Mouse (Mus musculus): ENCODE data around the gene P4ha2. TPM values are rescaled to one million over a fixed set of nuclear protein-coding genes. Genes with fewer than 3 reads are reported as not detected.

The P4ha2 gene
- 123 and 126 TPM in 2 replicates for polyA plus RNA-seq (2015; fragmentation: Nextera tagmentation; extraction: Ambion mirVana)

DNA sequence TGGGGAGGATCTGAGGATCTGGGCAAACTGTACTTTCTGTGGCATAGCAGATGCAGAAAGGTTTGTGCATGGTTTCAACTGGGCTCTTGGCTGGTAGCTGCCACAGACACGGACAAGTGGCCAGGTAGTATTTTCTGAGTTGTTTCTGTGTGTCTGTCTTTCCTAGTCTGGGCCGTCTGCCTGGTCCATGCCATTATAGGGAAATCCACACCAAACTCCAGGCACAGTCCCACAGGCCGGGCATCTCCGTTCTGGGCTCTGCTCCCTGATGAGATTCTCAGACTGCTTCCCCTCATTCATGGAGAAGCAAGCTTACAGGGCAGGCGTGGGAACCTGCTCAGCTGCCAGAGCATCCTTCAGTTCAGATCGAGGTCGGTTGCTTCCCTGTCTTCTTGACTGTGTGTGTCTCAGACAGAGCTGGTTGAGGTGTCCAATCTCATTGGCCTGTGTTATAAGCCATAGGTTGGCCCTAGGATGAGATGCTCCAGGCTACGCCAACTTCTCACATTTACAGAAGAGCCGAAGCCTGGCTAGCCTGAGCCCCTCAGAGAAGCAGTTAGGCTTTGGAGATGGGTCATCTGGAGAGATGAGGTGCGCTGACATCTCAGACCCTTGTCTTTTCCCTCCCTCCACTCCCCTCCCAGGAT lies at the start of gene P4ha2:
TSS of gene P4ha2 (plus strand) at position 51 of the 647 bp plus-strand sequence.
- Histone ChIP-seq H3K4me1 (peaks cover 36% of the 10 kb centered on the region), H3K9me3 (replicated peaks) (no peaks in the 10 kb centered on the region), H3K4me3 (replicated peaks) (peak within 1 kb of the TSS; percentile 77), H3K27ac (replicated peaks) (peak within 1 kb of the TSS; percentile 36), H3K36me3 (no peaks in the 10 kb centered on the region), H3K27me3 (no peaks in the 10 kb centered on the region), H3K9ac (peak within 1 kb of the TSS; percentile 69), H3K4me2 (replicated peaks) (peak within 1 kb of the TSS; percentile 98)
- 45% methylated on average over 10 of the region's 10 CpGs for WGBS
- ATAC-seq (ENCODE audit: insufficient number of reproducible peaks, low FRiP score, low TSS enrichment, low read depth) = peak; percentile 25

DNA sequence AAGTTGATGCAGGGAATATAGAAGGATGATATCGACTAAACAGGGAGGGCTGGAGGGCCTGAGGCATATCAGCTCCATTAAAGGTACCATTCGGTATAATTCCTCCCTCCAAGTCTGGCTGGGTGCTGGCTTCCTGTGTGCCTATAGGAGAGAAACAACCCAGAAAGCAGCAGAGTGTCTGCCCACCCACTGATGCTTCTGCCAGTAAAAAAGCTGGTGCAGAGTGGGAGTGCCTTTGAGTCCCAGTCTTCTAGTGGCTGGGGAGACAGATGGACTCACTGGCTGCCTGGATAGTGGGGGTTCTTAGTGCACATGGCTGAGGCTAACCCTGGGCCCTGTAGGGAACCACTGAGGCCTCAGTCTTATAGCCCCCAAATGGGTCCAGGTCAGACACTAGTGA lies 49.7 kb upstream of the P4ha2 start:
- Histone ChIP-seq H3K27ac (replicated peaks) (no peak overlapping the region), H3K9ac (no peak overlapping the region), H3K36me3 (peaks cover 31% of the 10 kb centered on the region), H3K27me3 (no peaks in the 10 kb centered on the region), H3K9me3 (replicated peaks) (no peaks in the 10 kb centered on the region), H3K4me3 (replicated peaks) (no peak overlapping the region), H3K4me2 (replicated peaks) (no peak overlapping the region), H3K4me1 (no peaks in the 10 kb centered on the region)
- ATAC-seq (ENCODE audit: insufficient number of reproducible peaks, low FRiP score, low TSS enrichment, low read depth) = no peak
- 40% methylated on average over 2 of the region's 2 CpGs for WGBS

DNA sequence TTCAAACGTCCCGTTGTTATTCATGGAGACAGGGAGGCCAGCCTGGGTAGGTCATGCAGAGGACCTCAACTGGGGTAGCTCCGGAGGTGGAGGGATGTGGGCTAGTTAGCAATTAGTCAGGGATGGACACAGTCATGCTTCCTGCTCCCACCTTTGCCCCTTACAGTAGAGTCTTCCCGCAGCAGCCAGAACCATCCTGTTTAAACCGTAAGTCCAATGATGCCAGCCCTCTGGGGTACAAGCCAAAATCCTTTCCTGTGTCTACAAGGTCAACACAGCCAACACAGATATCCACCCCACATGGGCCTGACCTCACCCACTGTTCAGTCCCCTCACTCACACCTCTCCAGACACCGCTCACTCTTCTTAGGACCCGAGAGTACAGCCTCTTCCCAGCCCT lies 48.7 kb upstream of the P4ha2 start:
- no peak overlapping the region for H3K4me2 ChIP-seq (replicated peaks)
- H3K9me3 ChIP-seq (replicated peaks) = no peaks in the 10 kb centered on the region
- no peaks in the 10 kb centered on the region for H3K4me1 ChIP-seq
- H3K27me3 ChIP-seq = no peaks in the 10 kb centered on the region
- H3K4me3 ChIP-seq (replicated peaks) = no peak overlapping the region
- H3K9ac ChIP-seq = no peak overlapping the region
- peaks cover 39% of the 10 kb centered on the region for H3K36me3 ChIP-seq
- ATAC-seq (ENCODE audit: insufficient number of reproducible peaks, low FRiP score, low TSS enrichment, low read depth) = no peak
- no peak overlapping the region for H3K27ac ChIP-seq (replicated peaks)
- 84% methylated on average over 7 of the region's 7 CpGs for WGBS

DNA sequence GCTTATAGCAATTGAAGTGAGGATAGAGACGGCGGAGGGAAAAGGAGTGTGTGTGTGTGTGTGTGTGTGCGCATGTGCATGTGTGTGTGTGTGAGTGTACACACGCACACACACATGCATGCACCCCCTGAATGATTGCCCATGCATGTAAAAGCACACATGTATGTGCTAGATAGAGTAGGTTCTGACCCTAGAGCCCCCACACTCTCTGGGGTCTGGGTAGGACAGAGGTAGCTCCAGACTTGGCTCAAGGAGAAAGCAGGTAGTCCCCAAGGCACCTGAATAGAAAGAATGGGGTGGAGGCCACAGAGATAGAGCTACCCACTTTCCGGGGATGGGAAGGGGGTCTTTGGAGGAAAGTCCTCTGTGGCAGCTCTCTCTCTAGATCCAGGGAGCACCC lies 47.8 kb upstream of the P4ha2 start:
- Histone ChIP-seq H3K9ac (no peak overlapping the region), H3K4me2 (replicated peaks) (no peak overlapping the region), H3K27ac (replicated peaks) (no peak overlapping the region), H3K9me3 (replicated peaks) (no peaks in the 10 kb centered on the region), H3K4me3 (replicated peaks) (no peak overlapping the region), H3K4me1 (peaks cover 8% of the 10 kb centered on the region), H3K36me3 (peaks cover 39% of the 10 kb centered on the region), H3K27me3 (no peaks in the 10 kb centered on the region)
- no peak for ATAC-seq (ENCODE audit: insufficient number of reproducible peaks, low FRiP score, low TSS enrichment, low read depth)
- 92% methylated on average over 5 of the region's 5 CpGs for WGBS

DNA sequence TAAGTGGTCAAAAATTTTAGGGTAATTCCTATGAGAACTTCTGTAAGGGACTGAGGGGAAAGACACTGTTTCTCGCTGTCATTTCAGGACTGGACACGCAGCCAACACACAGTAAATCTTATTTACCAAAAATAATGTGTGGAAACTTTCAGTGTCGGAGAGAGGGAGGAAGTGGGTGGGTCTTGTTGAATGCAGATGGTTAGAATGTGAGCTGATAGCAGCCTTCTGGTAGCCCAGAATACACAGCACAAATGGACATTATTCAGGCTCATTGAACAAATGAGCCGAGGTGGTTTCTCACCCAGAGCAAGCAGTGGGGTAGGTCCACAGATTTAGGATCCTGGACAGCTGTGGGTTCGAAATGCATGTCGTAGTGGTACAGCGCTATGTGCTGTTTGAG lies 46.8 kb upstream of the P4ha2 start:
- no peak overlapping the region for H3K4me3 ChIP-seq (replicated peaks)
- H3K4me2 ChIP-seq (replicated peaks) = no peak overlapping the region
- no peak for ATAC-seq (ENCODE audit: insufficient number of reproducible peaks, low FRiP score, low TSS enrichment, low read depth)
- H3K9me3 ChIP-seq (replicated peaks) = no peaks in the 10 kb centered on the region
- H3K36me3 ChIP-seq = peaks cover 39% of the 10 kb centered on the region
- no peak overlapping the region for H3K27ac ChIP-seq (replicated peaks)
- peaks cover 18% of the 10 kb centered on the region for H3K4me1 ChIP-seq
- H3K9ac ChIP-seq = no peak overlapping the region
- H3K27me3 ChIP-seq = no peaks in the 10 kb centered on the region
- 85% methylated on average over 7 of the region's 7 CpGs for WGBS

DNA sequence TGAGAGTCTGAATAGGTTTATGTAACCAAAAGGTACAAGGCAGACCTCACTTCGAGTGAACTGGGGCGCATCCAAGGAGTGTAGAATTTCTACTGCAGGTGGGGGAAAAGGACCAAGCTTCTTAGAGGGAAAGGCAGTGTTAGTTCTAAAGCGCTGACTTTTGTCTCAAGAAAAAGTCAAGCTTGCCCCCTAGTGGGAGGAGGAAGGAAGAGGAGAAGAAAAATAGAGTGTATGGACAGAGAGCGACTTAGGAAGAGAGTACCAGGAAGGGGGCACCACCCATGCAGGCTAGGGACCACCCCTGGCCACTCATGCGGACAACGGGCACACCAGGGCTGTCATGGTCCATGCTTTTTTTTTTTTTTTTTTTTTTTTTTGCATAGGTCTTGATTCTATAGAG lies 45.6 kb upstream of the P4ha2 start:
- H3K4me3 ChIP-seq (replicated peaks) = no peak overlapping the region
- no peaks in the 10 kb centered on the region for H3K9me3 ChIP-seq (replicated peaks)
- H3K27ac ChIP-seq (replicated peaks) = no peak overlapping the region
- no peak overlapping the region for H3K9ac ChIP-seq
- no peak for ATAC-seq (ENCODE audit: insufficient number of reproducible peaks, low FRiP score, low TSS enrichment, low read depth)
- WGBS = 18% methylated on average over 6 of the region's 6 CpGs
- H3K27me3 ChIP-seq = no peaks in the 10 kb centered on the region
- H3K36me3 ChIP-seq = peaks cover 39% of the 10 kb centered on the region
- H3K4me1 ChIP-seq = peaks cover 30% of the 10 kb centered on the region
- H3K4me2 ChIP-seq (replicated peaks) = no peak overlapping the region

DNA sequence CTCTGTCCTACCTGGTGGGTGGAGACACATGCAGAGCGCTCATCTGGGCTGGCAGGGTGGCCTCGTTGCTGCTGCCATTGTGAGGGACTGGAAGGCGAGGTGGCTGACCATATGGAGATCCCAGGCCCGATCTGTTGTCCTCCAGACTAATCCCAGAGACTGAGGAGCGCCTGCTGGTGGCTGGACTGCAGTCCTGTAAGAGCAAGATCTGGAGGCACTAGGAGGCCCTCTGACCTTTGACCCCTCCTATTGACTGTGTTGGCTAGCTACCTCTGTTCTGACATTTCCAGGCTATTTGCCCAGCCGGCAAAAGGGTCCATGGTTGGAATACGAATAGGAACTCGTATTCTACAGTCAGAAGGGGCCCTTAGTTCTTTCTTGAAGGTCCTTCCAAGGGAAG lies 43.8 kb upstream of the P4ha2 start:
- peaks cover 39% of the 10 kb centered on the region for H3K36me3 ChIP-seq
- no peak overlapping the region for H3K4me2 ChIP-seq (replicated peaks)
- H3K27ac ChIP-seq (replicated peaks) = 0 out of 2 replicates have a peak overlapping the region, but pooled peaks have one; percentile 74
- peaks cover 48% of the 10 kb centered on the region for H3K4me1 ChIP-seq
- H3K4me3 ChIP-seq (replicated peaks) = no peak overlapping the region
- no peak for ATAC-seq (ENCODE audit: insufficient number of reproducible peaks, low FRiP score, low TSS enrichment, low read depth)
- 52% methylated on average over 8 of the region's 8 CpGs for WGBS
- H3K27me3 ChIP-seq = no peaks in the 10 kb centered on the region
- H3K9me3 ChIP-seq (replicated peaks) = no peaks in the 10 kb centered on the region
- H3K9ac ChIP-seq = no peak overlapping the region

DNA sequence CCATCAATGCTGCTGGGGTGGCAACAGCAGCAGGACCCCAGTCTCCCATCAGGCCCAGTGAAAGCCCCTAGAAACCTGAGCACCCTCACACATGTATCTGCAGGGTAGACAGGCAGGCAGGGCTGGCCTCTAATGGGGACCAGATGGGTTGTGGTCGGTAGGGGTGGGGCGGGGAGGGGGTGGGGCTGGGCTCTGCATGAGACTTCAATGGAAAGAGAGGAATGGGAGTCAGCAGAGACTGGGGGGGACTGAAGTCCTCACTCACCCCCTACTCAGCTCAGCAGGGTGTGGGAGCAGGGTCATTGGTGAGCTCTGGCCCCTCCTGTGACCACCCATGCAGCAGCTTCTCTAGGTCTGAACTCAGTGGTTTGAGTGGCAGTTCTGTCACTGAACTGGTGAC lies 42.5 kb upstream of the P4ha2 start:
- no peak overlapping the region for H3K9ac ChIP-seq
- 28% methylated on average over 2 of the region's 2 CpGs for WGBS
- peaks cover 26% of the 10 kb centered on the region for H3K36me3 ChIP-seq
- no peak overlapping the region for H3K4me3 ChIP-seq (replicated peaks)
- peaks cover 61% of the 10 kb centered on the region for H3K4me1 ChIP-seq
- H3K27me3 ChIP-seq = no peaks in the 10 kb centered on the region
- peak overlapping the region; percentile 74 for H3K27ac ChIP-seq (replicated peaks)
- peak; percentile 64 for ATAC-seq (ENCODE audit: insufficient number of reproducible peaks, low FRiP score, low TSS enrichment, low read depth)
- H3K4me2 ChIP-seq (replicated peaks) = peak overlapping the region; percentile 10; the same call in 1 of the 2 replicates
- no peaks in the 10 kb centered on the region for H3K9me3 ChIP-seq (replicated peaks)

DNA sequence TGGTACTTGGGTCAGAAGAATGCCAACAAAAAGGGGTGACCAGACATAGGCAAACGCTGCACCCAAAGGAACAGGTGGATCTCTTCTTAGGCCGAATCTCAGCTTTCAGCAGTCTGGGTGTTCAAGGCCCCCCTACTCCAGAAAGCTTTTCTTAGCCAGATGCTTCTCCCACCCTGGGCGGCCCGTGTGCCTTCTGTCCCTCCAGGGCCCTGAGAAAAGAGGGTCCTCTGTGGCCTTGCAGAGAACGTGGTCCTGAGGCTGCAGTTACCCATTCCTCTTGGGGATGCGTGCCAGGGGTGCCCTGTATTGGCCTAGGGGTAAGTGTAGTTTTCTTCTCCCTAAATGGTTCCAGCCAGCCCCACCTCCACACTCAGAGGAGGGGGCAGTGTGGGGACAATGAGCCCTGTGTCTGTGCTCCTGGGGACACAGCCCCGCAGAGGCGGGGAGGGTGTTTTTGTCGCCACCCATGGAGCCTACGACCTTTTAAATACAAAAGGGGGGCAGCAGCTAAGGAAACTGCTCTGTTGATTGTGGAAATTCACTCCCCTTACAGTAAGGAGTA lies 41.8 kb upstream of the P4ha2 start:
- H3K27ac ChIP-seq (replicated peaks) = peak overlapping the region; percentile 74
- peaks cover 69% of the 10 kb centered on the region for H3K4me1 ChIP-seq
- H3K4me2 ChIP-seq (replicated peaks) = 0 out of 2 replicates have a peak overlapping the region, but pooled peaks have one; percentile 10
- H3K9ac ChIP-seq = no peak overlapping the region
- H3K4me3 ChIP-seq (replicated peaks) = no peak overlapping the region
- WGBS = 27% methylated on average over 10 of the region's 10 CpGs
- peaks cover 19% of the 10 kb centered on the region for H3K36me3 ChIP-seq
- no peaks in the 10 kb centered on the region for H3K27me3 ChIP-seq
- no peaks in the 10 kb centered on the region for H3K9me3 ChIP-seq (replicated peaks)
- ATAC-seq (ENCODE audit: insufficient number of reproducible peaks, low FRiP score, low TSS enrichment, low read depth) = no peak

DNA sequence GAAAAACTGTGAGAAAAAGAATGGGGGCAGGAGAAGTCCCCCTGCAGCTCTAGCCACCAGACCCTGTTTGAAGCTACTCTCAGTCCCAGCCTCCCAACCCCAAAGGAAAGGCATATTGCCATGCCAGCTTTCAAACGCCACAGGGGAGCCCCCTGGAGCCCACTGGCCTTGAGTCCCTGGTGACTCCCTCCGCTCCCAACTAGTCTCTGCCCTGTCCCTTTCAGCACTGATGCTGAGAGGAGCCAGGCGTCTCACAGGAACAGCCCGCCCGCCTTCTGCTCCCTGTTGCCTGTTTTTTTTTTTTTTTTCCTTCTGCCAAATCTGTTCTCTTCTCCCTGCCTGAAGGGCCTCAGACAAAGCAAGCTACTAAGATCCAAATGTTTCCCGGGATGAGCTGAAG lies 41.3 kb upstream of the P4ha2 start:
- ATAC-seq (ENCODE audit: insufficient number of reproducible peaks, low FRiP score, low TSS enrichment, low read depth) = no peak
- peak overlapping the region; percentile 74 for H3K27ac ChIP-seq (replicated peaks)
- peaks cover 74% of the 10 kb centered on the region for H3K4me1 ChIP-seq
- no peak overlapping the region for H3K9ac ChIP-seq
- H3K36me3 ChIP-seq = peaks cover 14% of the 10 kb centered on the region
- whole genome bisulfite sequencing = 22% methylated on average over 6 of the region's 6 CpGs
- no peak overlapping the region for H3K4me3 ChIP-seq (replicated peaks)
- no peaks in the 10 kb centered on the region for H3K27me3 ChIP-seq
- H3K4me2 ChIP-seq (replicated peaks) = no peak overlapping the region
- no peaks in the 10 kb centered on the region for H3K9me3 ChIP-seq (replicated peaks)

DNA sequence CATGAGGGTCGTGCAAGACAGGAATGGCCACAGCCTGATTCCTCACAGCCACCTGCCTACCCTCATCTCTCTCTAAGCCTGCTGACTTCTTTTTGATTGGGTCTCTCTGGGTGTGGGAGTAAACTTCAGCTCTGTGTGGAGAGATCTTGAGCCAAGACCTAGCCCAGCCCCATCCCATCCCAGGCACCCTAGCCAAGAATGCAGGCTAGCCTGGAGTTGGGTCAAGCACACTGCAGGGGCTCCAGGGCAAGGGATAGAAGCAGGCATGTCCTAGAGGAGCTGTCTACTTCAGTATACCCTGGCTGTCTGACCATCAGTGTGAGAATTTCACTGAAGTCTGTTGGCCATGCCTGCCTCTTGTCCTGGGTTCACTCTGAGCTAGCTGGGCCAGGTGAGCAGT lies 40.4 kb upstream of the P4ha2 start:
- no peaks in the 10 kb centered on the region for H3K27me3 ChIP-seq
- H3K4me3 ChIP-seq (replicated peaks) = no peak overlapping the region
- peaks cover 13% of the 10 kb centered on the region for H3K36me3 ChIP-seq
- H3K9ac ChIP-seq = no peak overlapping the region
- peaks cover 82% of the 10 kb centered on the region for H3K4me1 ChIP-seq
- no peaks in the 10 kb centered on the region for H3K9me3 ChIP-seq (replicated peaks)
- WGBS = 36% methylated on average over 1 of the region's 1 CpGs
- H3K4me2 ChIP-seq (replicated peaks) = no peak overlapping the region
- ATAC-seq (ENCODE audit: insufficient number of reproducible peaks, low FRiP score, low TSS enrichment, low read depth) = 0 out of 2 replicates have a peak, but pooled peaks have one; percentile 2
- peak overlapping the region; percentile 74 for H3K27ac ChIP-seq (replicated peaks)

DNA sequence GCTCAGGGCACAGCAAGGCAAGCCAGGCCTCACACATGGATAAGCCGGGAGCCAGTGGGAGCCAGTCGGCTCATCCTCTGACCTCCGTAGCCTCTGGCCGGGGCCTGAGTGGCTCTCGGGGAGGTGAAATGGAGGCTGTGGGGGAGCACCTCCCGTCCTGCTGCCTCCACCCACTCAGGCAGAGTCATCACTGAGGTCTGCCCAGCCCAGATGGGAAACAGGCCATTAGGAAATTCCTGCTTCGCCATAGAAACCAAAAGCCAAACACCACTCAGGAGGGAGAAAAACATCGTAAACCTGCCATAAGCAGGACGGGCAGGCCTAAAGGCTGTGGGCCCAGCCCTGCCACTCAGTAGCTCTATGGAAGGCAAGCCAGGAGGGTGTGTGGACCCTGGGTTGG lies 39.6 kb upstream of the P4ha2 start:
- Histone ChIP-seq H3K27me3 (no peaks in the 10 kb centered on the region), H3K4me1 (peaks cover 88% of the 10 kb centered on the region), H3K36me3 (peaks cover 7% of the 10 kb centered on the region; the same call in 1 of the 2 replicates), H3K9ac (no peak overlapping the region), H3K4me3 (replicated peaks) (no peak overlapping the region), H3K27ac (replicated peaks) (peak overlapping the region; percentile 74), H3K4me2 (replicated peaks) (no peak overlapping the region), H3K9me3 (replicated peaks) (no peaks in the 10 kb centered on the region)
- peak; percentile 31; the same call in 1 of the 2 replicates for ATAC-seq (ENCODE audit: insufficient number of reproducible peaks, low FRiP score, low TSS enrichment, low read depth)
- 18% methylated on average over 9 of the region's 9 CpGs for WGBS
